Mouse (Mus musculus) left cerebral cortex, postnatal 36 days (tissue): ENCODE measurements around the gene Kctd18. TPM values are rescaled to one million over a fixed set of nuclear protein-coding genes. Genes with fewer than 3 reads are reported as not detected.
A peak's percentile ranks its signal among the peaks of the same experiment; 100 is the strongest.
"Not testable (repeated sequence)": the region's sequence is repeated elsewhere in the genome, so short reads cannot be mapped to it uniquely, and the experiment has no call there.

Experiments
- DNase-seq, 2 experiments: peaks; one replicate each; pipeline ENCODE4 v3.0.0; 2021 to 2022; ENCODE audit warnings: low spot score in 2 of 2, mixed read lengths in 1 of 2
- intact Hi-C: fragments of 180-260 bp; cut with DNase I; formaldehyde crosslinking; loops from one replicate; pipeline ENCODE4 v1.15.1; 2025
- total RNA-seq, 2 experiments: library from RNA; stranded (reverse); gene quantifications; 2 replicates each; pipeline ENCODE4 v1.2.3; 2021

Kctd18 gene
- total RNA-seq = 10 to 100 TPM; 12.6 to 22.0 TPM

- DNase-seq = no peak
- intact Hi-C loops = no loop called here
Observed at GRCm38 (mm10) chr1:58018856-58019255, at the start of gene Kctd18. Gene Kctd18, minus strand, starts transcription at chr1:58018956.

- DNase-seq = no peak
- intact Hi-C loops = no loop called here
Observed at GRCm38 (mm10) chr1:58065606-58066005, 46.9 kb upstream of the Kctd18 start.

- intact Hi-C loops = no loop called here
- no peak for DNase-seq
Observed at GRCm38 (mm10) chr1:58065151-58065550, 46.4 kb upstream of the Kctd18 start.

DNA sequence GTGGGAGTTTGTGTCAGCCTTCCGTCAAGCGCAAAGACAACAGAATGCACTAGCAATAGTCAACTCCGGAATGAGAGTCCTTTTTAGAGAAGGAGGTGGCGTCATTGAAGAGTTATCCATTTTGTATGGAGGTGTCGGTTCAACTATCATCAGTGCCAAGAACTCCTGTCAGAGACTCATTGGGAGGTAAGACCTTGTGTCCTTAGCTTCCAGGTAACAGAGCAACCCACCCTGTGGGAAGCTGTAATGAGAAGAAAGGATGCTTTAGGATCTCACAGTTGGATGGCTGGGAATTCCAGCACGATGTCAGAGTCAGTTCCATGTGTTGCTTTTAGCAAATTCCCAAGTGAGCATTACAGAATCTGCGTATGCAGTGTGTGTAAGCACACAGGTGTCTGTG lies 43.4 kb upstream of the Kctd18 start:
- intact Hi-C loops = no loop called here
- DNase-seq = no peak

DNA sequence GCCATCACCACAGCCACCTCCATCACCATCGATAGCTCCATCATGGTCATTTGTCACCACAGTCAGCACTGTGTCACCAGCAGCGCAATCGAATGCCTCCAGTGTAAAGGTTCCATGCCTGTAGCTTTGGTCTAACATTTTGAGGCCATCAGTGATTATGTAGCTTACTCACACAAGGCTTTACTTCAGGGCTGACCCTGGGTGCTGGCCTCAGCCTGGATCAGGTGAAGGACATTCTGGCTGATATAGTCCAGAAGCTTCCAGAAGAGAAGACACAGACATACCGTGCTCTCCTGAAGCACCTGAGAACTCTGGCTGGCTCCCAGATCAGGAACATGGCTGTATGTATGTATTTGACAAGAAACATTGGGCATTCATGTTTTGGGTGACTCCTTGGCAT lies 40.1 kb upstream of the Kctd18 start:
- intact Hi-C loops = no loop called here
- DNase-seq = no peak

- intact Hi-C loops = no loop called here
- DNase-seq = no peak
Observed at GRCm38 (mm10) chr1:58056939-58057338, 38.2 kb upstream of the Kctd18 start.

- no peak for DNase-seq
- intact Hi-C loops = no loop called here
Observed at GRCm38 (mm10) chr1:58056074-58056807, 37.5 kb upstream of the Kctd18 start.

GRCm38 (mm10) chr1:58055598-58055997 lies 36.8 kb upstream of the Kctd18 start:
- DNase-seq = no peak
- intact Hi-C loops = no loop called here

- intact Hi-C loops = no loop called here
- DNase-seq = no peak
Observed at GRCm38 (mm10) chr1:58049126-58049525, 30.4 kb upstream of the Kctd18 start.

GRCm38 (mm10) chr1:58046721-58047290 lies 28.1 kb upstream of the Kctd18 start:
- intact Hi-C loops = no loop called here
- DNase-seq = no peak

- peak in 1 of 2 experiments; percentile 17 for DNase-seq
- intact Hi-C loops = no loop called here
Observed at GRCm38 (mm10) chr1:58045546-58045945, 26.8 kb upstream of the Kctd18 start.

DNA sequence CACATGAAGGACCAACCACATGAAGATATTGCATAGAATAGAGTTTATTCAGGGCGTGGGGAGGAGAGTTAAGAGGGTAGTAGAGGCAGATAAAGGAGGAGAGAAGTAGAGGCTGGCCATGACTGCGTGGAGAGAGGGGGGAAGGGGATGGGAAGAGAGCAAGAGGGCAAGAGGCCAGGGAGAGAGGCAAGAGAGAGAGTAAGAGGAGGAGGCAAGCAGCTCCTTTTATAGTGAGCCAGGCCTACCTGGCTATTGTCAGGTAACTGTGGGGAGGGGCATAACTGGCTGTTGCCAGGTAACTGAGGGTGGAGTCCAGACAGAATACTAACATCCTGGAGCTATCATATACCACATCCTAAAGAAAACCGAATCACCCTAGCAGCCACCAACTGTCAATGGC lies 26.3 kb upstream of the Kctd18 start:
- intact Hi-C loops = no loop called here
- no peak for DNase-seq

GRCm38 (mm10) chr1:58037306-58037705 lies 18.6 kb upstream of the Kctd18 start:
- DNase-seq, intact Hi-C loops: not testable (repeated sequence)

DNA sequence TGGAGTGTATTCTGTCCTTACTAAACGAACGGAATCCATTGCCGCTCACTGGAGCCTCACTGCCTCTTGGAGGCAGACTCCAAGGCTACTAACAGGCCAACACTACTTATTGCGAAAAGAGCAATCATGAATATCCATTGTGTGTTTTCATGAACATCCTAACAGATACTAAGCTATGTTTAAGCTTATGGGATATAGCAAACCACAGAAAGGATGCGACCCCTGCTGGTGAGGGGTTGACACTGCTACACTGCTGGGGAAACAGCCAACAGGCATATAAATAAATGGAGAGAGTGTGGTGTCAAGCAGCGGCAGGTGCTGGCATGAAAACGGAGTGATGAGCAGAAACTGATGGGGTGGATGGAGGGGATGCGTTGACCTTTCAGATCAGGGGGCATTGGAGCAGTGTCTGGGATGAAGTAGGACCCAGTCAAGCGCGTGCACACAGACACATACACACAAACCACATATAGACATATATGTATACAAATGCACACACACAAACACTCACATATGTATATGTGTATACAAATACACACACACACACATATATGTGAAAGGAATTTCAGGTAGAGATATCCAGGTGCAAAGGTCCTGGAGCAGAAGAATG lies 12.5 kb upstream of the Kctd18 start:
- DNase-seq = peak; percentile 21 to 32
- intact Hi-C loops = no loop called here

GRCm38 (mm10) chr1:58030156-58030871 lies 11.6 kb upstream of the Kctd18 start:
- peak; percentile 29 to 39 for DNase-seq
- intact Hi-C loops = no loop called here

DNA sequence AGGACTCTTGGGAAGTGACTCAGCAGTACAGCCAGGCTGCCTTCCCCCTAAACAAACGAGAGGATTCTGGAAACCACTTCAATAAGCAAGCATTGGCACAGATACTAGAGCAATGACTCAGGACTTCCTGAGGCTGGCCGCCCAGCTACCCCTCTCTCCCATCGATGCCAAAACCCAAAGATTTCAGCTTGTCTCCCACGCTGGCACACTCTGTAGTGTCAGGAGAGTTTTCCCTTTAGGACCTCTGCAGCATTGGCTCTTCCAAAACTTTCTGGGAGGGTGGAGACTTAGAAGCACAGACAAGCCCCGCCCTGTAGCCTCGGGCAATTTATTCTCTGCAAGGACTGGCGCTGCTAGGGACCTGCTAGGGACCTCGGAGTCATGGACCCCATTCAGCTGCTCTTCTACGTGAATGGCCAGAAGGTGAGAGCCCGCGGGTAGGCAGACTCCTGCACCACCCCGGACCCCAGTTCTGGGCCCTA lies 10.9 kb upstream of the Kctd18 start, which contains the start of gene Aox1:
Aox1 (plus strand) TSS at position 296 of the 482 bp plus-strand sequence.
- intact Hi-C loops = no loop called here

GRCm38 (mm10) chr1:58027707-58028106 lies 9.0 kb upstream of the Kctd18 start:
- DNase-seq = no peak
- intact Hi-C loops = no loop called here

More for the DNA sequence above, 10.9 kb upstream of the Kctd18 start, which contains the start of gene Aox1:
- peak; percentile 21 to 25 for DNase-seq

DNA sequence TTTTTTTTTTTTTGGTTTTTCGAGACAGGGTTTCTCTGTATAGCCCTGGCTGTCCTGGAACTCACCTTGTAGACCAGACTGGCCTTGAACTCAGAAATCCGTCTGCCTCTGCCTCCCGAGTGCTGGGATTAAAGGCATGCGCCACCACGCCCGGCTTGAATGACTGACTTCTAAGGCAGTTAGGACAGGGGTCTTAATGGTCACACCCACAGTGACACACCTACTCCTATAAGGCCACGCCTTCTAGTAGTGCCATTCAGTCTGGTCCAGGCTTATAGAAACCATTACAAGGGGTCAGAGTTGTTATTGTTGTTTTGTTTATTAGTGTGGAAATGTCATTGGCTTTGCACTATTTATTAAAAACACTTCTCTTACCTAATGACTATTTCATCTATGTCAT lies 12.4 kb downstream of the Kctd18 start:
- intact Hi-C loops, DNase-seq: not testable (repeated sequence)

GRCm38 (mm10) chr1:57998146-57998545 lies 20.6 kb downstream of the Kctd18 start:
- intact Hi-C loops = no loop called here
- DNase-seq = no peak

GRCm38 (mm10) chr1:57996133-57996615 lies 22.6 kb downstream of the Kctd18 start:
- DNase-seq = no peak
- intact Hi-C loops = no loop called here
